Mouse (Mus musculus): ENCODE results near the gene 2810408A11Rik.

DNA sequence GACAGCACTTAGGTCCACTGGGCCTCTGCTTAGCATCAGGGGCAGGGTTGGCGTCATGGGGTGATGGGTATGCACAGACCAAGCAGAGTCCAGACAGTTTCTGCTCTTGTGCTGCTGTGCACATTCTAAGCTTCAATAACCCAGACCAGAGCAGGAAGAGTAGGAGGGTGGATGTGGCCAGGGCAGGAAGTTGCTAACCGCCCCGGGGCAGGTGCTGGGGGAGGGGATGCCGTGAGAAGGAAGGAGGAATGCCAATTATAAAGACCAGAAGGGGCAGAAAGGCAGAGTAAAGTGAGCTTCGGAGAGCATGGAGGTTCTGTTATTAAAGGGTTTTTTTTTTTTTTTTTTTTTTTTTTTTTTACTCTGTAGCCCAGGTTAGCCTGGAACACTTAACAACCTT is 6.1 kb downstream of the 2810408A11Rik start:
- no peak for TF ChIP-seq CTCF (IDR thresholded peaks at IDR 0.05; ENCODE audit: borderline replicate concordance, extremely low read depth, insufficient read depth, insufficient read length)
- no peak for TF ChIP-seq POLR2A (IDR thresholded peaks at IDR 0.05; ENCODE audit: borderline replicate concordance, extremely low read depth, insufficient read depth, insufficient read length, poor library complexity, severe bottlenecking)
